ENCODE assay signal across 22 mouse cellular contexts in genomic region chr5:65059806-65060205, GRCm38 (mm10). TPM values are rescaled to one million over a fixed set of nuclear protein-coding genes. Genes with fewer than 3 reads are reported as not detected.
"Had no signal": no experiment of that assay in that cellular context is flagged by ENCODE, and none has a peak within 500 bp of the region (broad histone marks: within the 10 kb centered on the region; RNA-seq: fewer than 3 reads in every experiment).

No protein-coding gene starts in this region.

- H3K9me3 ChIP-seq: liver, embryonic 13.5 days; liver, embryonic 15.5 days; lung, embryonic 15.5 days; midbrain, embryonic 12.5 days; neural tube, embryonic 13.5 days; neural tube, embryonic 15.5 days had no signal

- ATAC-seq: liver, postnatal 0 days; lung, postnatal 0 days had no signal

- H3K27me3 ChIP-seq: liver, embryonic 13.5 days; liver, embryonic 15.5 days; lung, embryonic 15.5 days; midbrain, embryonic 12.5 days; neural tube, embryonic 13.5 days; neural tube, embryonic 15.5 days had no signal

- H3K4me1 ChIP-seq: liver, embryonic 13.5 days; liver, embryonic 15.5 days; lung, embryonic 15.5 days; megakaryocyte, embryonic 14.5 days; midbrain, embryonic 12.5 days; neural tube, embryonic 13.5 days; neural tube, embryonic 15.5 days had no signal

- H3K4me3 ChIP-seq: liver, embryonic 13.5 days; liver, embryonic 15.5 days; lung, embryonic 15.5 days; megakaryocyte, embryonic 14.5 days; midbrain, embryonic 12.5 days; neural tube, embryonic 13.5 days; neural tube, embryonic 15.5 days had no signal

- DNase-seq: liver, embryonic 13.5 days; liver, postnatal 0 days; lung, adult 2 months; lung, postnatal 14 days; lung, postnatal 36 days; midbrain, embryonic 14.5 days; retina, postnatal 1 day; right cerebral cortex, adult 18-20 months; right cerebral cortex, postnatal 25 days; right cerebral cortex, postnatal 4 days; spleen, adult 18-20 months; thymus, adult 18-20 months; thymus, postnatal 14 days; thymus, postnatal 36 days had no signal

- H3K9ac ChIP-seq: liver, embryonic 13.5 days; liver, embryonic 15.5 days; liver, postnatal 0 days; lung, embryonic 15.5 days; midbrain, embryonic 12.5 days; neural tube, embryonic 13.5 days; neural tube, embryonic 15.5 days had no signal

- H3K27ac ChIP-seq: liver, embryonic 13.5 days; liver, embryonic 15.5 days; lung, embryonic 15.5 days; macrophage; midbrain, embryonic 12.5 days; neural tube, embryonic 13.5 days; neural tube, embryonic 15.5 days had no signal

- H3K4me2 ChIP-seq: liver, embryonic 13.5 days; liver, embryonic 15.5 days; lung, embryonic 15.5 days; midbrain, embryonic 12.5 days; neural tube, embryonic 13.5 days; neural tube, embryonic 15.5 days had no signal

- H3K36me3 ChIP-seq: liver, embryonic 13.5 days; liver, embryonic 15.5 days; lung, embryonic 15.5 days; midbrain, embryonic 12.5 days; neural tube, embryonic 13.5 days; neural tube, embryonic 15.5 days had no signal

RNA-seq across cellular contexts. Expression of gene Tmem156, which starts 32.1 kb away (rescaled TPM):
- polyA plus RNA-seq: midbrain, embryonic 14.5 days; neural tube, embryonic 13.5 days; neural tube, embryonic 15.5 days had no signal
